Mouse (Mus musculus) cerebellum, postnatal 10 days (tissue): ENCODE results near the gene Vma21-ps.
"Not testable (repeated sequence)": the region's sequence is repeated elsewhere in the genome, so short reads cannot be mapped to it uniquely, and the experiment has no call there.

Experiments used
- DNase-seq, 2 experiments: peaks; one replicate each; pipeline ENCODE4 v3.0.0; 2021; ENCODE audit warnings: mixed read lengths in 2 of 2

The Vma21-ps gene

DNA sequence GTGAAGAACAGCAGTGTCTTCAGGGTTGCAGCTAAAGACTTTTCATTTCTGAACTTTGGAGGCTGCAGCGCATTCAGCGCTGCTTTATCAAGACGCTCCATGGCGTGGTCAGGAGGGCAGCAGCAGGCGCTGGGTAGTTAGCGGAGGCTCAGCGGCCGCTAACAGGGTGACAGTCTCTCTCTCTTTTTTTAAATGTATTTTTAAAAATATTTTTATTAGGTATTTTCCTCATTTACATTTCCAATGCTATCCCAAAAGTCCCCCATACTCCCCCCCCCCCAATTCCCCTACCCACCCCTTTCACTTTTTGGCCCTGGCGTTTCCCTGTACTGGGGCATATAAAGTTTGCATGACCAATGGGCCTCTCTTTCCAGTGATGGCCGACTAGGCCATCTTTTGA lies at the start of gene Vma21-ps:
TSS of gene Vma21-ps (minus strand) at position 101 of the 400 bp plus-strand sequence.
- DNase-seq: not testable (repeated sequence)

DNA sequence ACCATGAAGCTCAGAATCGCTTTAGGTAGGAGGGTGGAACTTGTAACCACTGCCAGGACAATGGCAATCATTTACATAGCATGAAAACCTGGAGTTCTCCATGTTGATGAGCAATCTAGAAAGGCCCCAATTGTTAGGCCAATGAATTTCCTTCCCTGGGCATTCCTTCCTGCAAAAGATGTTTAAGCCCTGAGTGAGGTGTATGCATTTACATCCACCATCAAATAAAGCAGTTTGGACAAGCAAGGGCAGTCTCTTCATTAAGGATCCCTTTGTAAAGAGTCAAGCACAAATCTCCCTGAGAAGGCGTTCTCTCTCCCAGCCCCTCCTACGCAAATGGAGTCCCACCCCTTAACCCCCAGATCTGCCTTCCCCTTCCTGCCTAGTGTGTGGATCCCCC lies 46.0 kb upstream of the Vma21-ps start:
- DNase-seq: no peak

DNA sequence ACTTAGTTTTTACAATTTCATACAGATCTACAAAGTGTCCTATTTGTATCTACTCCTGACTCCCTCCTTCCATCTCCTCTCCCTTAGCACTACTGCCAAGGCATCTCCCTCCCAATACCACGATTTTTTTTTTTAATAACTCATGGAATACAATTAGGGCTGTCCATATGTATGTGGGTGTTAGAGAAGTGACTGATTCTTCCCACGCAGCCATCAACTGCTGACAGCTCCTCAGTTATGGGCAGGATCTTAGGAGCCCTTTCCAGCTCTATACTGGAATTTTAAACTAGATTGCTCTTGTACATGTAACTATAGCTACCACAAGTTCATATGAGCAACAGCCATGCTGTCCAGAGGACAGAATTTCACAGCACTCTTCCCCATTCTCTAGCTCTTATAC lies 33.6 kb upstream of the Vma21-ps start:
- no peak for DNase-seq

DNA sequence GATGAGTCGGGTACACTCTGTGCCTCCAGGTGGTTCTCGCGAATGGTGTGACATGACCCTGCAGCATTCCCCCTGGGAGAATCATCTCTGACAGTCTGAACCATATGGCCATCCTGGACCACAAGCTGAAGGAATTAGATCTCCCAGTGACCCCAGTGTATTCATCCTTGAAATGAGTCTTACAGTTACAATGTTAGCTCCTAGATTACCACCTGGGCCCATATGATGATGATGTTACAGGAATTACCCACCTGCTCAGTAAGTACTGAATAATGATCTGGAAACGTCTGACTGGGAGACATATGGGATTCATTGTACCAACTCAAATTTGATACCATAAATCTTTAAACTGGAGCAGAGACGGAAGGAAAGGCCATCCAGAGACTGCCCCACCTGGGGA lies 29.4 kb upstream of the Vma21-ps start:
- peak in 1 of 2 experiments; percentile 18 for DNase-seq

DNA sequence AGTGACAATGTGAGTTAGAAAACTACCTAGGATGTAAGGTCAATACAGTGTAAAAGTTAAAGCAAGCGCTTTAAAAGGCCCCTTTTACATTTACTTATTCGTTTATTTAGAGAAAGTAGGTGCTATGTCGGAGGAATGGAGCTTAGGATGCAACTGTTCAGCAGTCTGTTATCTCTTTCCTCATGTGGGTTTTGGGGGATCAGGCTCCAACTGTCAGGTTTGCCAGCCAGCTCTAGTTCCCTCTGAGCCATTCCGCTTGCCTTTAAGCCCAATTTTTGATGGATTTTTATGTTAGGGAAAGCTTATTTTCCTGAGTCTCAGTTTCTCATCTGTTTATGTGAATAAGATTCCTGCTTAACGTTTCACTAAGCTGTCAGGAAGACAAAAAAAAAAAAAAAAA lies 22.3 kb upstream of the Vma21-ps start:
- DNase-seq: no peak

DNA sequence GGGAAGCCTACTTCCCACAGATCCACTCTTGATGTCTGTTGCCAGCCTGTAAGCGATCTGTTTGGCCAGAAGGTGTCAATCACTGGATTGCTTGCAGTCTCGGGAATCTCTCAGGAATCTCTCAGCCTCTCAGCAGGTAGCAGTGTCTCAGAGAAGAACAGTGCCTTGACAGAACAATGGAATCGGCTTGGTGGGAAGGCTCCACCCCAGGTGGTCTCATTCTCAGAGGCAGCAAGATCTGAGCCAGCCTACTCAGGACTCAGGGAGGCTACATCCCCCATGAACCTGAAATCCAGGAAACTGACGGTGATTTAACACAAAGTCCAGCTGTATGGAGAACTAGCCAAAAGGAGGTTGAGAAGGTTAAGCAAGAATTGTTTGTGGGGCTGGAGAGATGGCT lies 20.5 kb upstream of the Vma21-ps start:
- no peak for DNase-seq

DNA sequence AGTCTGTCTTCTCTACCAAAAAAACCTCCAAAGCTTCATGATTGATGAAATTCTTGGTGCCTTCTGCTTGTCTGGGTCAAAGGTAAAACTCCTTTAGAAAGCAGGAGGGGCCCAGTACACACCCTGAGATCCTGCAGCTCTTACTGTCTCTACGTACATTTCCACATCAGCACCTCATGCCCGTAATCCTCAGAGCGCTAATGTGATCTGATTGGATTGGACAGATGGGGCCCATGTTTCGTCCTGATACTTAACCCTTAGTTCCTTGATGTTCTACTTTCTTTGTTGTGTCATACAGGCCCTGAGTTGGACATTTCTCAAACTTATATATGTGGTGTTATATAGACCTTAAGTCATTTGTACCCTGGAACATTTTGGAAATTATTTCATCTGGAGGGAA lies 9.6 kb downstream of the Vma21-ps start:
- peak; percentile 5 to 6 for DNase-seq

DNA sequence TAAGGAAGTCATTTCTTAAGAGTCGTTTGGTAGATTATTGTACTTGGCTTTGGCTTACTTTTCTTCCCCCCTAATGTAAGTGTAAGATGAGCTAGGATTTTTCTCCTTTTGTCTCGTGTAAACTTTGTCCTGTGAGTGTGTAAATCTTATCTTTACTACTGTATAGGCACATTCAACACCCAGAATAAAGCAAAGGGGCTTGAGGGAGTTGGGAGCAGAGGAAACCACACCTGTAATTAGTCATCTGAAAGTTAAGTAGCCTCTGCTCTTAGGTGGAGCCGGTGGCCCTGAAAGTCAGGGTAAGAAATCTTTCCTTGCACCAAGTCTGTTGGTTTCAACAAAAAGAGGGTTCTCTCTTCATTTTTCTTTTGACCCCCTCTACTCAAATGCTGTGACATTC lies 23.6 kb downstream of the Vma21-ps start:
- DNase-seq: no peak

DNA sequence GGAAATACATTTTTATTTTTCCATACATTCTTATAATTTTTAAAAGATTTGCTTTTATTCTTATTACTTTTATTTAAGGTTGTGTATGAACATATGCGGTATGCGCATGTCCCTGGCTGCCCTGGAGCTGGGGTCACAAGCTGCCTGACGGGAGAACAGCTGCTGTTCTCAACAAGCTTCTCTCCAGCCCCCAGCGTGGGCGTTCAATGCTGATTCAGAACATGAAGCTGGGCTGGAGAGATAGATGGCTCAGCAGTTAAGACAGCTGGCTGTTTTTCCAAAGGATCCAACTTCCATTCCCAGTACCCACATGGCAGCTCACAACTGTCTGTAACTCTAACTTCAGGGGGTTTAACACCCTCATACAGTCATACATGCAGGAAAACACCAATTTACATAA lies 35.7 kb downstream of the Vma21-ps start:
- DNase-seq: no peak

DNA sequence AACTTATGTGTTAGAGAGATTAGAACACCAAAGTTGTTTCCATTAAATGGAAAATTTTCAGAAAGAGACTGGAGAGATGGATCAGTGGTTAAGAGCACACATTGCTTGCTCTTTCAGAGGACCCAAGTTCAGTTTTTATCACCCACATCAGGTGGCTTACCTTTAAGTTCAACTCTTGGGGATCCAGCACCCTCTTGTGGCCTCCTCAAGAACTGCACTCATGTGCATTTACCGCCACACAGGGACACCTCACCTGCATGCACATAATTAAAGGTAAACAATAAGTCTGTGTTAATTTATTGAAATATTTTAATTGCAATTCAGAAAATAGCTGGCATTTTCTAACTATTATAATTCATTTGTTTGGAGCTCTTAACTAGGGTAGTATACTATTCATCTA lies 37.3 kb downstream of the Vma21-ps start:
- peak; percentile 3 to 10 for DNase-seq
